ENCODE assay signal across 24 mouse cellular contexts in genomic region chr13:45250028-45250427, GRCm38 (mm10).
A peak's percentile ranks its signal among the peaks of the same experiment; 100 is the strongest.
DNase-seq lines count a peak whose midpoint lies in the region; ATAC-seq and TF ChIP-seq lines count a peak whose summit lies in the region.
"Had no signal": no experiment of that assay in that cellular context is flagged by ENCODE, and none has a peak within 500 bp of the region (broad histone marks: within the 10 kb centered on the region; RNA-seq: fewer than 3 reads in every experiment).

No protein-coding gene starts in this region.

- no peak overlapping the region for H3K4me3 ChIP-seq in forebrain, postnatal 0 days (ENCODE audit: low read depth, low read length)
- H3K4me3 ChIP-seq in forebrain, embryonic 14.5 days (ENCODE audit: low read depth, low read length), result no peak overlapping the region
- no peak overlapping the region for H3K4me3 ChIP-seq in midbrain, embryonic 14.5 days (replicated peaks; ENCODE audit: low read depth, low read length)
- H3K4me3 ChIP-seq in midbrain, embryonic 13.5 days (replicated peaks), result no peak overlapping the region
- no peak overlapping the region for H3K4me3 ChIP-seq in limb, embryonic 10.5 days
- H3K4me3 ChIP-seq: embryonic facial prominence, embryonic 10.5 days; gastrocnemius, adult 2 months; heart, embryonic 12.5 days; hindbrain, embryonic 10.5 days had no signal

- H3K4me1 ChIP-seq in forebrain, postnatal 0 days (ENCODE audit: insufficient read depth), result 0 out of 2 replicates have a peak, but pooled peaks cover 4% of the 10 kb centered on the region
- H3K4me1 ChIP-seq in forebrain, embryonic 14.5 days (ENCODE audit: control insufficient read depth, insufficient read depth, low read length), result 0 out of 2 replicates have a peak, but pooled peaks cover 2% of the 10 kb centered on the region
- peaks cover 6% of the 10 kb centered on the region; the same call in 1 of the 2 replicates for H3K4me1 ChIP-seq in midbrain, embryonic 14.5 days (ENCODE audit: control insufficient read depth, insufficient read depth, low read length)
- peaks cover 6% of the 10 kb centered on the region for H3K4me1 ChIP-seq in midbrain, embryonic 13.5 days (replicated peaks)
- peaks cover 38% of the 10 kb centered on the region for H3K4me1 ChIP-seq in limb, embryonic 10.5 days
- H3K4me1 ChIP-seq: heart, embryonic 12.5 days had no signal

- 33% methylated on average over 1 of the region's 1 CpGs for whole genome bisulfite sequencing in forebrain, postnatal 0 days
- 28% methylated on average over 1 of the region's 1 CpGs for WGBS in forebrain, embryonic 14.5 days
- WGBS in midbrain, embryonic 14.5 days, result 34% methylated on average over 1 of the region's 1 CpGs
- 39% methylated on average over 1 of the region's 1 CpGs for WGBS in midbrain, embryonic 13.5 days
- 67% methylated on average over 1 of the region's 1 CpGs for WGBS in limb, embryonic 10.5 days

- TF ChIP-seq CTCF in forebrain, postnatal 0 days (IDR thresholded peaks at IDR 0.05; ENCODE audit: low read depth), result no peak

- no peak overlapping the region for H3K9ac ChIP-seq in forebrain, postnatal 0 days
- no peak overlapping the region for H3K9ac ChIP-seq in forebrain, embryonic 14.5 days (ENCODE audit: low read length)
- H3K9ac ChIP-seq in midbrain, embryonic 14.5 days (replicated peaks; ENCODE audit: low read length), result no peak overlapping the region
- no peak overlapping the region for H3K9ac ChIP-seq in midbrain, embryonic 13.5 days (replicated peaks)
- H3K9ac ChIP-seq: heart, embryonic 12.5 days; hindbrain, embryonic 14.5 days had no signal

- ATAC-seq in forebrain, postnatal 0 days, result no peak
- no peak for ATAC-seq in forebrain, embryonic 14.5 days
- no peak for ATAC-seq in midbrain, embryonic 14.5 days (ENCODE audit: low FRiP score, low TSS enrichment)
- ATAC-seq in midbrain, embryonic 13.5 days, result no peak
- ATAC-seq: forebrain, embryonic 16.5 days; inflammation-experienced regulatory T-cells, adult 6 months; intestine, postnatal 0 days; Patski had no signal

- no peaks in the 10 kb centered on the region for H3K36me3 ChIP-seq in forebrain, postnatal 0 days (ENCODE audit: insufficient read depth)
- no peaks in the 10 kb centered on the region for H3K36me3 ChIP-seq in forebrain, embryonic 14.5 days (ENCODE audit: control insufficient read depth, insufficient read depth, low read length)
- no peaks in the 10 kb centered on the region for H3K36me3 ChIP-seq in midbrain, embryonic 14.5 days (ENCODE audit: control insufficient read depth, insufficient read depth, low read length)
- H3K36me3 ChIP-seq in midbrain, embryonic 13.5 days, result no peaks in the 10 kb centered on the region
- no peaks in the 10 kb centered on the region for H3K36me3 ChIP-seq in limb, embryonic 10.5 days
- H3K36me3 ChIP-seq: embryonic facial prominence, embryonic 10.5 days; heart, embryonic 12.5 days; hindbrain, embryonic 10.5 days had no signal

- H3K4me2 ChIP-seq in forebrain, postnatal 0 days (ENCODE audit: low read depth), result no peak overlapping the region
- no peak overlapping the region for H3K4me2 ChIP-seq in forebrain, embryonic 14.5 days (ENCODE audit: low read length)
- H3K4me2 ChIP-seq in midbrain, embryonic 14.5 days (ENCODE audit: low read length), result no peak overlapping the region
- H3K4me2 ChIP-seq in midbrain, embryonic 13.5 days (replicated peaks), result no peak overlapping the region
- H3K4me2 ChIP-seq: heart, embryonic 12.5 days; hindbrain, embryonic 14.5 days had no signal

- no peak overlapping the region for H3K27ac ChIP-seq in forebrain, postnatal 0 days (ENCODE audit: low read depth, low read length)
- no peak overlapping the region for H3K27ac ChIP-seq in forebrain, embryonic 14.5 days (ENCODE audit: low read depth, low read length)
- no peak overlapping the region for H3K27ac ChIP-seq in midbrain, embryonic 14.5 days (replicated peaks; ENCODE audit: low read depth, low read length)
- H3K27ac ChIP-seq in midbrain, embryonic 13.5 days, result no peak overlapping the region
- H3K27ac ChIP-seq in limb, embryonic 10.5 days, result 0 out of 2 replicates have a peak overlapping the region, but pooled peaks have one; percentile 25
- H3K27ac ChIP-seq: embryonic facial prominence, embryonic 10.5 days; gastrocnemius, adult 2 months; hindbrain, embryonic 10.5 days; hindbrain, embryonic 14.5 days had no signal

- H3K27me3 ChIP-seq in forebrain, postnatal 0 days (ENCODE audit: insufficient read depth, low read length), result no peaks in the 10 kb centered on the region
- H3K27me3 ChIP-seq in forebrain, embryonic 14.5 days (replicated peaks; ENCODE audit: control insufficient read depth, insufficient read depth, low read length), result no peaks in the 10 kb centered on the region
- no peaks in the 10 kb centered on the region for H3K27me3 ChIP-seq in midbrain, embryonic 14.5 days (ENCODE audit: control insufficient read depth, insufficient read depth, low read length)
- no peaks in the 10 kb centered on the region for H3K27me3 ChIP-seq in midbrain, embryonic 13.5 days
- H3K27me3 ChIP-seq in limb, embryonic 10.5 days (ENCODE audit: low read depth, poor library complexity, severe bottlenecking), result no peaks in the 10 kb centered on the region
- H3K27me3 ChIP-seq: CH12.LX; heart, embryonic 12.5 days had no signal

- H3K9me3 ChIP-seq in forebrain, postnatal 0 days (ENCODE audit: low read length), result no peaks in the 10 kb centered on the region
- no peaks in the 10 kb centered on the region for H3K9me3 ChIP-seq in forebrain, embryonic 14.5 days (replicated peaks; ENCODE audit: control insufficient read depth, low read length)
- H3K9me3 ChIP-seq in midbrain, embryonic 14.5 days (ENCODE audit: control insufficient read depth, low read length), result no peaks in the 10 kb centered on the region
- no peaks in the 10 kb centered on the region for H3K9me3 ChIP-seq in midbrain, embryonic 13.5 days
- no peaks in the 10 kb centered on the region for H3K9me3 ChIP-seq in limb, embryonic 10.5 days (replicated peaks)
- H3K9me3 ChIP-seq: embryonic facial prominence, embryonic 10.5 days; heart, embryonic 12.5 days; hindbrain, embryonic 10.5 days had no signal

- peak; percentile 24 for DNase-seq in forebrain, postnatal 0 days
- no peak for DNase-seq in forebrain, embryonic 14.5 days (ENCODE audit: low spot score)
- DNase-seq in midbrain, embryonic 14.5 days, result peak; percentile 53
- no peak for DNase-seq in limb, embryonic 10.5 days (ENCODE audit: low spot score)
- DNase-seq in layer of hippocampus, adult 8-10 months (ENCODE audit: low spot score in 2 of 2), result no peak
- DNase-seq in frontal cortex, postnatal 36 days (ENCODE audit: low spot score in 2 of 2), result no peak
- DNase-seq: adrenal gland, adult 8-10 months; adrenal gland, postnatal 36 days; cerebellum, adult 11-12 months; cerebellum, adult 9-10 months; cerebellum, postnatal 25 days; gastrocnemius, adult 2 months; gastrocnemius, postnatal 25 days; heart, adult 11 months had no signal

Comparison
In these comparisons a context has a peak if more than half of its experiments do, and no peak if none do; other contexts are left out.
1. DNase-seq: peak in forebrain, postnatal 0 days (single experiment) and midbrain, embryonic 14.5 days (single experiment); none in forebrain, embryonic 14.5 days (single experiment), limb, embryonic 10.5 days (single experiment), layer of hippocampus, adult 8-10 months (0 of 2) and frontal cortex, postnatal 36 days (0 of 2).